Mouse (Mus musculus) kidney, adult 2 months (tissue): Measurements from ENCODE around the gene Dpm2. TPM values are rescaled to one million over a fixed set of nuclear protein-coding genes. Genes with fewer than 3 reads are reported as not detected.

ENCODE experiments used
- DNase-seq: peaks from one replicate; pipeline ENCODE4 v3.0.0; 2021
- H3K27ac ChIP-seq: fragments of 200-500 bp; 2 replicates; pipeline ENCODE4 v1.5.1; 2012; ENCODE audit warnings: low read depth, low read length, control low read depth, inconsistent platforms; ENCODE audit not compliant: insufficient read depth
- H3K27me3 ChIP-seq: fragments of 200-500 bp; replicated peaks from 2 replicates; pipeline ENCODE4 v1.6.1; 2012; ENCODE audit warnings: mild to moderate bottlenecking, moderate library complexity, low read length, inconsistent platforms; ENCODE audit not compliant: control insufficient read depth, insufficient read depth
- H3K36me3 ChIP-seq: fragments of 200-500 bp; 2 replicates; pipeline ENCODE4 v1.6.1; 2012; ENCODE audit warnings: mild to moderate bottlenecking, moderate library complexity, low read length, inconsistent platforms; ENCODE audit not compliant: control insufficient read depth, insufficient read depth
- H3K4me1 ChIP-seq: fragments of 200-500 bp; 2 replicates; pipeline ENCODE4 v1.6.1; 2011; ENCODE audit warnings: low read length; ENCODE audit not compliant: control insufficient read depth, insufficient read depth
- H3K4me3 ChIP-seq: fragments of 200-500 bp; 2 replicates; pipeline ENCODE4 v1.5.1; 2011; ENCODE audit warnings: mild to moderate bottlenecking, low read depth, low read length, control low read depth; ENCODE audit not compliant: insufficient read depth
- CTCF ChIP-seq: fragments of 200-500 bp; conservative IDR thresholded peaks from 2 replicates; pipeline ENCODE4 v1.5.1; 2011; ENCODE audit warnings: low read depth, mild to moderate bottlenecking, control low read depth, low read length, moderate library complexity, mixed read lengths; ENCODE audit not compliant: insufficient read depth, insufficient read length
- POLR2A ChIP-seq: fragments of 200-500 bp; IDR thresholded peaks from one replicate; pipeline ENCODE4 v1.6.1; 2011; ENCODE audit warnings: low read depth, low read length, control low read depth
- WGBS: fragments of 180-500 bp; shearing (Covaris S2); methylation state at CpG from one replicate; pipeline ENCODE4 v1.1.7; 2018; 5-methylcytosine and 5-hydroxymethylcytosine counted together
- polyA plus RNA-seq: library from polyadenylated mRNA; depleted of rRNA; stranded (reverse); fragments of >200 nt; gene quantifications from 2 replicates; pipeline ENCODE4 v1.2.3, GENCODE M21; 2012; rRNA removed

The Dpm2 gene
- polyA plus RNA-seq: 120 and 138 TPM in 2 replicates

- H3K27me3 ChIP-seq: no peaks in the 10 kb centered on the region
- peaks cover 3% of the 10 kb centered on the region; the same call in 1 of the 2 replicates for H3K4me1 ChIP-seq
- H3K36me3 ChIP-seq: peaks cover 3% of the 10 kb centered on the region; the same call in 1 of the 2 replicates
- WGBS: under 1% methylated on average over 36 of the region's 36 CpGs
- TF ChIP-seq POLR2A (peak; percentile 66), CTCF (no peak)
- H3K27ac ChIP-seq: 0 out of 2 replicates have a peak within 1 kb of the TSS, but pooled peaks have one; percentile 41
- peak within 1 kb of the TSS; percentile 90 for H3K4me3 ChIP-seq
- DNase-seq: peak; percentile 96
These were observed at the start of gene Dpm2 for GRCm38 (mm10) chr2:32570698-32571494. Gene Dpm2, plus strand, starts transcription at chr2:32570858.

DNA sequence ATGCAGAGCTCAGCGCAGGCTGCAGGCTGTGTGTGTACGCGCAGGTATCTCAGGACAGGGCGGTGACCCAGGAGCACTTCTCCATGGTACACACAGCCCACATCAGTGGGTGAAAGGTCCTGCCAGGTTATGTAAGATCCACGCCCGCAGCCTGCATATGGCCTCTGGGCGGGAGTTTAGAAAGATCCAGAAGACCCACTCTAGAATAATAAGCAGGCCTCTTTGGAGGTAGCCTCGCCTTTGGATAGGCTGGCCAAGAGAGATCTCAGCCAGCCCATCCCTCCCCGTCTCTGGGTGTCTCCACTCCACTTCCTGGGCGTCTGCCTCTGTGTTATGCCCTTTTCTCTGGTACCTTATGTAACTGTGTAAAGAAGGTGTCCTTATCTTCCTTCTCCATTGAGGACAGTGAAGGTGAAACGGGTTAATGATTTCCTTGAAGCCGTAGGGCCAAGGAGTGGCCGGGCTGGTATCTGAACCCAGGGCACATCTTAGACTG, 46.1 kb upstream of the Dpm2 start:
- Histone ChIP-seq H3K27me3 (no peaks in the 10 kb centered on the region), H3K4me1 (peaks cover 20% of the 10 kb centered on the region), H3K4me3 (peak overlapping the region; percentile 32; the same call in 1 of the 2 replicates), H3K27ac (peak overlapping the region; percentile 95), H3K36me3 (no peaks in the 10 kb centered on the region)
- peak; percentile 94 for DNase-seq
- WGBS: 58% methylated on average over 13 of the region's 13 CpGs
- TF ChIP-seq POLR2A (peak; percentile 32), CTCF (no peak)

DNA sequence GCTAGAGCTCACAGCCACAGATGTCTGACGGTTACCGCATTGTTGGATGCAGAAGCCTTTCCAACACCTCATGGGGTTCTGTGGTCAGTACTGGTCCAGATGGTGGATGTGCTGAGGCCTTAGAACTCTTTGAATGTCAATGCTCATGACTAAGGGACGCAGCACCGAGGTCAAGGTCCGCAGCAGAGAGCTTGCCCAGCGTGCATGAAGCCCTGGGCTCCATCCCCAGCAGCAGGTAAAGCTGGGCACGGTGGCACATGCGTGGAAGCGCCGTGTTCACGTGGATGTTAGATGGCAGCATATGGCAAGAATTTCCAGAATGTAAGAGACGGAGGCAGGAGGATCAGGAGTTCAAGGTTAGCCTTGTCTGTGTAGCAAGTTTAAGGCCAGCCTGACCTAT, 44.8 kb upstream of the Dpm2 start:
- Histone ChIP-seq H3K36me3 (no peaks in the 10 kb centered on the region), H3K4me3 (peak overlapping the region; percentile 32), H3K4me1 (peaks cover 20% of the 10 kb centered on the region), H3K27me3 (no peaks in the 10 kb centered on the region), H3K27ac (peak overlapping the region; percentile 95)
- 71% methylated on average over 12 of the region's 12 CpGs for whole genome bisulfite sequencing
- TF ChIP-seq CTCF: no peak
- TF ChIP-seq POLR2A: no peak
- peak; percentile 81 for DNase-seq

DNA sequence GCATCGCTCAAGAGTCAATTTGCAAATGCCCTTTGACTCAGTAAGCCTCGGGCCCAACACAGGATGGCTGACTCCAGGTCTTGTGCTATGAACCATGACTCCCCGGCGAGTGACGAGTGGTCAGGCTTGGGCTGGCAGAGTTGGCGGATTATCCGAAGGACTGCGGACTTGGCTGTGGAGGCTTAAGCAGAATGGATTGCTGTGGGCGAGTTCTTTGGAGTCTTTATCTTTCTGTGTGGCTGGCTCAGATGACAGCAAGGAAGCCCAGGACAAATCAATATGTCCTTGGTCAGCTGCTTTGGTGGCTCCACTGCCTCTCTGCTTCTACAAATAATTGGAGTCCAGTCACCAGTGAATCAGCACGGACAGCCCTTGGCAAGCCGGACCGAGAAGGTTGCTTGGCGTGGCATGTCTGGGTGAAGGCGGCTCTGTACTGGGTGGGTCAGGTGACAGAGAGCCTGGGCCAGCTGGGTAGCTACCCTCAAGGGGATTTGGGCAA, 43.1 kb upstream of the Dpm2 start:
- DNase-seq: peak; percentile 95
- Histone ChIP-seq H3K27me3 (no peaks in the 10 kb centered on the region), H3K36me3 (no peaks in the 10 kb centered on the region), H3K27ac (peak overlapping the region; percentile 70), H3K4me3 (peak overlapping the region; percentile 30), H3K4me1 (peaks cover 12% of the 10 kb centered on the region)
- TF ChIP-seq POLR2A (peak; percentile 46), CTCF (no peak)
- WGBS: 39% methylated on average over 14 of the region's 14 CpGs

DNA sequence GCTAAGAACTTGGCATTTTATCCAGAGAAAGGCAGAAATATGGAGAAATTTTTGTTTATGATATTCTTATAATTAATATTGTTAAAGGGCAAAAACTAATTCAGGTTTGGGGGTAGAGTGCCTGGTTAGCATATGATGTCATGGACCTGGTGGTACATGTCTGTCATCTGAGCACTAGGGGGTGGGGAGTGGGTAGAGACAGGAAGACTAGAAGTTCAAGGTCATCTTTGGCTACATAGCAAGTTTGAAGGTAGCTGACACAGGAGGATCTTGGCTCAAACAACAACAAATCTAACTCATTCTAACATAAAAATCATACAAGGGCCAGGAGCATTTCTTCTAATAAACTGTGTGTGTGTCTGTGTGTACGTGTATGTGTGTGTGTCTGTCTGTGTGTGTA, 42.3 kb upstream of the Dpm2 start:
- no peak for DNase-seq
- WGBS: 82% methylated on average over 1 of the region's 1 CpGs
- TF ChIP-seq POLR2A (no peak), CTCF (no peak)

GRCm38 (mm10) chr2:32530479-32530878, 40.2 kb upstream of the Dpm2 start:
- H3K27me3 ChIP-seq: no peaks in the 10 kb centered on the region
- no peaks in the 10 kb centered on the region for H3K36me3 ChIP-seq
- TF ChIP-seq CTCF: no peak
- no peak for TF ChIP-seq POLR2A
- H3K27ac ChIP-seq: no peak overlapping the region
- WGBS: 80% methylated on average over 2 of the region's 2 CpGs
- no peak overlapping the region for H3K4me3 ChIP-seq
- H3K4me1 ChIP-seq: peaks cover 15% of the 10 kb centered on the region; the same call in 1 of the 2 replicates
- peak; percentile 55 for DNase-seq

More for the DNA sequence above, 42.3 kb upstream of the Dpm2 start:
- H3K4me3 ChIP-seq: peak overlapping the region; percentile 30; the same call in 1 of the 2 replicates
- no peaks in the 10 kb centered on the region for H3K36me3 ChIP-seq
- peak overlapping the region; percentile 70 for H3K27ac ChIP-seq
- H3K27me3 ChIP-seq: no peaks in the 10 kb centered on the region
- peaks cover 12% of the 10 kb centered on the region; the same call in 1 of the 2 replicates for H3K4me1 ChIP-seq

GRCm38 (mm10) chr2:32533163-32533562, 37.5 kb upstream of the Dpm2 start:
- Histone ChIP-seq H3K4me3 (no peak overlapping the region), H3K36me3 (no peaks in the 10 kb centered on the region), H3K4me1 (peaks cover 19% of the 10 kb centered on the region), H3K27me3 (no peaks in the 10 kb centered on the region), H3K27ac (no peak overlapping the region)
- WGBS: 80% methylated on average over 2 of the region's 2 CpGs
- no peak for DNase-seq
- TF ChIP-seq CTCF: no peak
- TF ChIP-seq POLR2A: no peak
